Mouse (Mus musculus) heart, embryonic 11.5 days (tissue): Measurements from ENCODE around the gene Pdss2. TPM values are rescaled to one million over a fixed set of nuclear protein-coding genes. Genes with fewer than 3 reads are reported as not detected.

ENCODE experiments used
- ATAC-seq: fragments of 200-750 bp; cut with Nextera tagmentation; replicated peaks from 2 replicates; pipeline ENCODE4 v1.8.0; 2017; ENCODE audit warnings: moderate library complexity; ENCODE audit not compliant: insufficient number of reproducible peaks, low FRiP score, low TSS enrichment
- H3K27ac ChIP-seq: fragments of 300-500 bp; sonication (generic); 2 replicates; pipeline ENCODE4 v1.5.1; 2014; ENCODE audit warnings: mild to moderate bottlenecking, low read depth, low read length
- H3K27me3 ChIP-seq: fragments of 300-500 bp; sonication (generic); 2 replicates; pipeline ENCODE4 v1.6.1; 2014; ENCODE audit warnings: mild to moderate bottlenecking, low read length, mixed read lengths; ENCODE audit not compliant: control insufficient read depth, insufficient read depth
- H3K36me3 ChIP-seq: fragments of 300-500 bp; sonication (generic); 2 replicates; pipeline ENCODE4 v1.6.1; 2014; ENCODE audit warnings: mild to moderate bottlenecking, low read length, moderate library complexity, mixed read lengths; ENCODE audit not compliant: control insufficient read depth, insufficient read depth
- H3K4me1 ChIP-seq: fragments of 300-500 bp; sonication (generic); 2 replicates; pipeline ENCODE4 v1.6.1; 2014; ENCODE audit warnings: low read length; ENCODE audit not compliant: control insufficient read depth, insufficient read depth
- H3K4me2 ChIP-seq: fragments of 300-500 bp; sonication (generic); 2 replicates; pipeline ENCODE4 v1.6.1; 2014; ENCODE audit warnings: mild to moderate bottlenecking, moderate library complexity
- H3K4me3 ChIP-seq: fragments of 300-500 bp; sonication (generic); 2 replicates; pipeline ENCODE4 v1.5.1; 2014; ENCODE audit warnings: low read depth, low read length
- H3K9ac ChIP-seq: fragments of 300-500 bp; sonication (generic); 2 replicates; pipeline ENCODE4 v1.6.1; 2014; ENCODE audit warnings: mild to moderate bottlenecking, low read depth, low read length, moderate library complexity
- H3K9me3 ChIP-seq: fragments of 300-500 bp; sonication (generic); replicated peaks from 2 replicates; pipeline ENCODE4 v1.6.1; 2016; ENCODE audit warnings: low read length; ENCODE audit not compliant: control insufficient read depth
- WGBS: fragments of 180-500 bp; shearing (Covaris S2); extraction: QIAGEN DNeasy Blood & Tissue Kit; methylation state at CpG from one replicate; pipeline ENCODE4 v1.1.7; 2014; ENCODE audit not compliant: insufficient replicate concordance; 5-methylcytosine and 5-hydroxymethylcytosine counted together
- polyA plus RNA-seq: library from polyadenylated mRNA; unstranded; fragments of >200 nt; fragmentation: Nextera tagmentation; extraction: Ambion mirVana; gene quantifications from 2 replicates; pipeline ENCODE4 v1.2.1, GENCODE M21; 2014

Gene Pdss2
- polyA plus RNA-seq, 1 experiment from 2014 or later, result 10.6 TPM

- no peaks in the 10 kb centered on the region for H3K27me3 ChIP-seq
- H3K36me3 ChIP-seq, result no peaks in the 10 kb centered on the region
- no peaks in the 10 kb centered on the region for H3K9me3 ChIP-seq
- no peak overlapping the region for H3K4me2 ChIP-seq
- no peak overlapping the region for H3K27ac ChIP-seq
- H3K9ac ChIP-seq, result no peak overlapping the region
- 92% methylated on average over 5 of the region's 5 CpGs for WGBS
- no peak for ATAC-seq
- H3K4me1 ChIP-seq, result peaks cover 4% of the 10 kb centered on the region; the same call in 1 of the 2 replicates
- no peak overlapping the region for H3K4me3 ChIP-seq
These were observed 108.5 kb downstream of the Pdss2 start for GRCm38 (mm10) chr10:43329813-43330212.

GRCm38 (mm10) chr10:43330691-43331090 is 109.4 kb downstream of the Pdss2 start:
- Histone ChIP-seq H3K9me3 (no peaks in the 10 kb centered on the region), H3K36me3 (no peaks in the 10 kb centered on the region), H3K27me3 (no peaks in the 10 kb centered on the region), H3K4me3 (no peak overlapping the region), H3K27ac (no peak overlapping the region), H3K4me2 (no peak overlapping the region), H3K9ac (no peak overlapping the region), H3K4me1 (peaks cover 4% of the 10 kb centered on the region; the same call in 1 of the 2 replicates)
- no peak for ATAC-seq
- WGBS, result 54% methylated on average over 3 of the region's 4 CpGs

- ATAC-seq, result no peak
- H3K36me3 ChIP-seq, result no peaks in the 10 kb centered on the region
- H3K4me3 ChIP-seq, result no peak overlapping the region
- H3K4me2 ChIP-seq, result no peak overlapping the region
- no peak overlapping the region for H3K27ac ChIP-seq
- H3K4me1 ChIP-seq, result peaks cover 9% of the 10 kb centered on the region; the same call in 1 of the 2 replicates
- no peaks in the 10 kb centered on the region for H3K9me3 ChIP-seq
- H3K27me3 ChIP-seq, result no peaks in the 10 kb centered on the region
- H3K9ac ChIP-seq, result no peak overlapping the region
- WGBS, result 23% methylated on average over 15 of the region's 15 CpGs
These were observed 110.8 kb downstream of the Pdss2 start for GRCm38 (mm10) chr10:43331931-43332701.

- H3K4me2 ChIP-seq, result 0 out of 2 replicates have a peak overlapping the region, but pooled peaks have one; percentile 6
- no peak for ATAC-seq
- H3K36me3 ChIP-seq, result no peaks in the 10 kb centered on the region
- 33% methylated on average over 4 of the region's 4 CpGs for WGBS
- H3K27me3 ChIP-seq, result no peaks in the 10 kb centered on the region
- H3K9ac ChIP-seq, result no peak overlapping the region
- H3K27ac ChIP-seq, result no peak overlapping the region
- H3K4me3 ChIP-seq, result no peak overlapping the region
- peaks cover 9% of the 10 kb centered on the region; the same call in 1 of the 2 replicates for H3K4me1 ChIP-seq
- H3K9me3 ChIP-seq, result no peaks in the 10 kb centered on the region
These were observed 114.6 kb downstream of the Pdss2 start for GRCm38 (mm10) chr10:43335874-43336273.

- ATAC-seq, result no peak
These were observed 115.8 kb downstream of the Pdss2 start for GRCm38 (mm10) chr10:43337110-43337509.

GRCm38 (mm10) chr10:43339811-43340210 is 118.5 kb downstream of the Pdss2 start:
- peaks cover 5% of the 10 kb centered on the region; the same call in 1 of the 2 replicates for H3K4me1 ChIP-seq
- no peaks in the 10 kb centered on the region for H3K36me3 ChIP-seq
- no peak for ATAC-seq
- H3K9me3 ChIP-seq, result no peaks in the 10 kb centered on the region
- 76% methylated on average over 10 of the region's 10 CpGs for WGBS
- no peak overlapping the region for H3K4me2 ChIP-seq
- no peak overlapping the region for H3K4me3 ChIP-seq
- no peak overlapping the region for H3K27ac ChIP-seq
- H3K9ac ChIP-seq, result no peak overlapping the region
- H3K27me3 ChIP-seq, result no peaks in the 10 kb centered on the region

More at GRCm38 (mm10) chr10:43337110-43337509, 115.8 kb downstream of the Pdss2 start:
- no peak overlapping the region for H3K9ac ChIP-seq
- H3K27me3 ChIP-seq, result no peaks in the 10 kb centered on the region
- H3K27ac ChIP-seq, result no peak overlapping the region
- no peak overlapping the region for H3K4me3 ChIP-seq
- H3K4me1 ChIP-seq, result peaks cover 9% of the 10 kb centered on the region; the same call in 1 of the 2 replicates
- 80% methylated on average over 2 of the region's 2 CpGs for WGBS
- no peak overlapping the region for H3K4me2 ChIP-seq
- no peaks in the 10 kb centered on the region for H3K36me3 ChIP-seq
- H3K9me3 ChIP-seq, result no peaks in the 10 kb centered on the region

- H3K4me1 ChIP-seq, result no peaks in the 10 kb centered on the region
- H3K4me3 ChIP-seq, result no peak overlapping the region
- H3K9ac ChIP-seq, result no peak overlapping the region
- no peak overlapping the region for H3K27ac ChIP-seq
- 86% methylated on average over 2 of the region's 2 CpGs for WGBS
- H3K27me3 ChIP-seq, result no peaks in the 10 kb centered on the region
- no peak for ATAC-seq
- H3K4me2 ChIP-seq, result no peak overlapping the region
- H3K9me3 ChIP-seq, result no peaks in the 10 kb centered on the region
- H3K36me3 ChIP-seq, result no peaks in the 10 kb centered on the region
These were observed 128.4 kb downstream of the Pdss2 start for GRCm38 (mm10) chr10:43349718-43350117.

GRCm38 (mm10) chr10:43357884-43358283 is 136.6 kb downstream of the Pdss2 start:
- H3K9me3 ChIP-seq, result no peaks in the 10 kb centered on the region

GRCm38 (mm10) chr10:43362947-43363346 is 141.7 kb downstream of the Pdss2 start:
- Histone ChIP-seq H3K4me2 (no peak overlapping the region), H3K4me3 (no peak overlapping the region), H3K4me1 (no peaks in the 10 kb centered on the region), H3K27ac (no peak overlapping the region), H3K27me3 (no peaks in the 10 kb centered on the region), H3K9me3 (no peaks in the 10 kb centered on the region), H3K9ac (no peak overlapping the region), H3K36me3 (no peaks in the 10 kb centered on the region)
- ATAC-seq, result no peak
- WGBS, result 89% methylated on average over 6 of the region's 6 CpGs

More at GRCm38 (mm10) chr10:43357884-43358283, 136.6 kb downstream of the Pdss2 start:
- Histone ChIP-seq H3K27me3 (no peaks in the 10 kb centered on the region), H3K9ac (no peak overlapping the region), H3K4me2 (no peak overlapping the region), H3K36me3 (no peaks in the 10 kb centered on the region), H3K4me1 (no peaks in the 10 kb centered on the region), H3K4me3 (no peak overlapping the region), H3K27ac (no peak overlapping the region)
- WGBS, result 64% methylated on average over 4 of the region's 4 CpGs
- no peak for ATAC-seq
